Mouse (Mus musculus) thymus, adult 2 months (tissue): ENCODE data around the gene Dimt1.

ENCODE experiments used
- CTCF ChIP-seq: fragments of 200-500 bp; IDR thresholded peaks from 2 replicates; pipeline ENCODE4 v1.5.1; 2012; ENCODE audit warnings: mild to moderate bottlenecking, control low read depth, low read length, moderate library complexity, borderline replicate concordance; ENCODE audit not compliant: control insufficient read depth, poor library complexity, insufficient read depth; ENCODE audit errors: extremely low read depth
- POLR2A ChIP-seq: fragments of 200-500 bp; IDR thresholded peaks from 2 replicates; pipeline ENCODE4 v1.6.1; 2012; ENCODE audit warnings: mild to moderate bottlenecking, low read length, control low read depth, moderate library complexity; ENCODE audit not compliant: control insufficient read depth, poor library complexity, insufficient read depth; ENCODE audit errors: extremely low read depth

GRCm38 (mm10) chr13:106945518-106945917, 1.4 kb upstream of the Dimt1 start:
- no peak for TF ChIP-seq POLR2A
- no peak for TF ChIP-seq CTCF
